Mouse (Mus musculus) lung, postnatal 0 days (tissue): ENCODE results near the gene Il4ra.

ENCODE experiments used
- CTCF ChIP-seq: IDR thresholded peaks from 2 replicates; pipeline ENCODE4 v1.5.1; 2016; ENCODE audit warnings: antibody characterized with exemption, mild to moderate bottlenecking
- EP300 ChIP-seq: IDR thresholded peaks from 2 replicates; pipeline ENCODE4 v1.6.1; 2016; ENCODE audit warnings: antibody characterized with exemption, mild to moderate bottlenecking, control low read depth

DNA sequence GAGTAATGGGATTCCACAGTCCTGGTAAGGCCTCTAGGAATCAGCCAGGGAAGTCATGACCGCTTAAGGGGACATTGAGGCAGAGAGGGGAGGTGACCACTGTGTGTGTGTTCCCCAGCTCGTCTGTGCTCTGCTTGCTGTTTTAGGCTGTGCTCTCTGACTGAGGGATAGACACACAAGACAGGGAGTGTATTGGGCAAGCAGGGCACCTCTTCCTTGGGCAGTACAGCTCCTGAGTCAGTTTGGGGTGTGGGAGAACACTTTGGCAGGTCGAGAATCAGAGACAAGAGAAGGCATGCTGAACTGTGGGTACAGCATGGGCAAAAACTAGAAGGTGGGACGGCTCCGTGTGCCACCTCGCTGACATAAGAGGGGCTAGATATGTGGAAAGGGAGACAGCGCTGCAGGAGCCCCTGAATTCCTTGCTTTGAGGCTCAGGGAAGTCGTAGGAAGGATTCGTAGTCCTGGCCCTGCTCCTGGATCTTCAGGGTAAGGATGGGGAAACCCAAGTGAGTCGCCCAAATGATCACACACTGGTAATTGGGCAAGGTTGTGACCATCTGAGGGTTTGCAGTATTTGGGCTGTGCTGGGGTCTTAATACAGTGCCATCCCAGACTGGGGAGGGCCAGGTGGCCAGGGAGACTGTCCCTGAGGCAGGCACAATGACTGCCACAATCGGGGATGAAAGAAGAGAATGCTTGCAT is 1.1 kb downstream of the Il4ra start:
- TF ChIP-seq CTCF, result no peak
- TF ChIP-seq EP300, result no peak
